Mouse (Mus musculus) kidney, adult 8-10 months (tissue): ENCODE results near the gene Foxm1.
A peak's percentile ranks its signal among the peaks of the same experiment; 100 is the strongest.

Experiments
- DNase-seq, 2 experiments: peaks; one replicate each; pipeline ENCODE4 v3.0.0; 2022

Gene Foxm1

GRCm38 (mm10) chr6:128362381-128363006 lies at the start of gene Foxm1, which contains the start of gene Rhno1:
Gene Foxm1, plus strand, starts transcription at chr6:128362967.
Gene Rhno1, minus strand, starts transcription at chr6:128362911.
- peak; percentile 82 for DNase-seq

GRCm38 (mm10) chr6:128314796-128315195 lies 48.0 kb upstream of the Foxm1 start:
- DNase-seq: no peak

- no peak for DNase-seq
Observed at GRCm38 (mm10) chr6:128315597-128315996, 47.2 kb upstream of the Foxm1 start.

GRCm38 (mm10) chr6:128318317-128318716 lies 44.5 kb upstream of the Foxm1 start:
- DNase-seq: peak; percentile 53 to 67

GRCm38 (mm10) chr6:128334397-128335124 lies 28.2 kb upstream of the Foxm1 start:
- peak; percentile 46 to 78 for DNase-seq

- DNase-seq: peak; percentile 43 to 50
Observed at GRCm38 (mm10) chr6:128337467-128337866, 25.3 kb upstream of the Foxm1 start.

GRCm38 (mm10) chr6:128338876-128339275 lies 23.9 kb upstream of the Foxm1 start:
- DNase-seq: no peak

- no peak for DNase-seq
Observed at GRCm38 (mm10) chr6:128341956-128342723, 20.6 kb upstream of the Foxm1 start.

GRCm38 (mm10) chr6:128345623-128346022 lies 17.1 kb upstream of the Foxm1 start:
- no peak for DNase-seq

- no peak for DNase-seq
Observed at GRCm38 (mm10) chr6:128346782-128347181, 16.0 kb upstream of the Foxm1 start.

- DNase-seq: no peak
Observed at GRCm38 (mm10) chr6:128349711-128350110, 13.1 kb upstream of the Foxm1 start.

GRCm38 (mm10) chr6:128354140-128354539 lies 8.6 kb upstream of the Foxm1 start:
- DNase-seq: no peak

GRCm38 (mm10) chr6:128355201-128355681 lies 7.5 kb upstream of the Foxm1 start:
- DNase-seq: peak; percentile 55 to 70

- DNase-seq: peak; percentile 94 to 95
Observed at GRCm38 (mm10) chr6:128355726-128356416, 6.9 kb upstream of the Foxm1 start, which contains the start of gene Tulp3. Gene Tulp3, minus strand, starts transcription at chr6:128355851.

- peak in 1 of 2 experiments; percentile 77 for DNase-seq
Observed at GRCm38 (mm10) chr6:128358999-128359398, 3.8 kb upstream of the Foxm1 start.

- DNase-seq: no peak
Observed at GRCm38 (mm10) chr6:128361901-128362300, 866 bp upstream of the Foxm1 start.

GRCm38 (mm10) chr6:128363007-128363825 lies 449 bp downstream of the Foxm1 start:
- DNase-seq: no peak

- DNase-seq: no peak
Observed at GRCm38 (mm10) chr6:128364721-128365120, 2.0 kb downstream of the Foxm1 start.

GRCm38 (mm10) chr6:128366466-128366865 lies 3.7 kb downstream of the Foxm1 start:
- DNase-seq: no peak

GRCm38 (mm10) chr6:128370040-128370439 lies 7.3 kb downstream of the Foxm1 start:
- no peak for DNase-seq

- no peak for DNase-seq
Observed at GRCm38 (mm10) chr6:128375192-128375591, 12.4 kb downstream of the Foxm1 start, which contains the start of the genes Tex52 and Gm44596. Gene Tex52, plus strand, starts transcription at chr6:128375456. Gene Gm44596, plus strand, starts transcription at chr6:128375503.
